Mouse (Mus musculus): Measurements from ENCODE around the gene Nbas. TPM values are rescaled to one million over a fixed set of nuclear protein-coding genes. Genes with fewer than 3 reads are reported as not detected.
A peak's percentile ranks its signal among the peaks of the same experiment; 100 is the strongest.

The Nbas gene
- polyA plus RNA-seq, 1 experiment from 2014 or later = 2.6 TPM

DNA sequence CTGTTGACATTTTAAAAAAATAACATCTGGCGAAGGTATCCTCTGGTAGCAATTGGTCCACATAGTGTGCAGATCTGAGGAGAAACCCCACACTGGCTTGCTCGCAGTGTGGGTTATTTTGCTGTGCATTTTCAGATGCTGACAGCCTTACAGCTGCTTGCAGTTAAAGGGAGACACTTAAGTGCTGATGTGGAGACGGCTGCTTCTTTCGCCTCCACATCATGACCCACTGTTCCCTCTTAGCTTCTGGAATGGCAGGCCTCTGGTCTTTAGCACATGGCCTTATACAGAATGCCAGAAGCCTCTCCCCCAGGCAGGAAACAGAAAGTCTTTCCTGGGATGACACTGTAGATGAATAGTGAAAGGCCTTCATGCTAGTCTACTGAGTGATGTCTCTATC lies 306.2 kb downstream of the Nbas start:
- DNase-seq = no peak
- Histone ChIP-seq H3K27me3 (ENCODE audit: insufficient read depth, low read length) (no peaks in the 10 kb centered on the region), H3K9me3 (ENCODE audit: low read length) (no peaks in the 10 kb centered on the region), H3K27ac (ENCODE audit: low read depth) (no peak overlapping the region), H3K4me2 (ENCODE audit: low read depth, low read length) (no peak overlapping the region), H3K36me3 (replicated peaks; ENCODE audit: insufficient read depth, low read length) (no peaks in the 10 kb centered on the region), H3K4me1 (ENCODE audit: insufficient read depth) (0 out of 2 replicates have a peak, but pooled peaks cover 4% of the 10 kb centered on the region), H3K9ac (replicated peaks) (no peak overlapping the region), H3K4me3 (ENCODE audit: low read depth, low read length) (no peak overlapping the region)
- WGBS (ENCODE audit: insufficient replicate concordance) = 83% methylated on average over 4 of the region's 4 CpGs
- no peak for ATAC-seq
- TF ChIP-seq EP300 (IDR thresholded peaks at IDR 0.05; ENCODE audit: low read depth) (no peak), CTCF (IDR thresholded peaks at IDR 0.05; ENCODE audit: low read depth) (no peak)

DNA sequence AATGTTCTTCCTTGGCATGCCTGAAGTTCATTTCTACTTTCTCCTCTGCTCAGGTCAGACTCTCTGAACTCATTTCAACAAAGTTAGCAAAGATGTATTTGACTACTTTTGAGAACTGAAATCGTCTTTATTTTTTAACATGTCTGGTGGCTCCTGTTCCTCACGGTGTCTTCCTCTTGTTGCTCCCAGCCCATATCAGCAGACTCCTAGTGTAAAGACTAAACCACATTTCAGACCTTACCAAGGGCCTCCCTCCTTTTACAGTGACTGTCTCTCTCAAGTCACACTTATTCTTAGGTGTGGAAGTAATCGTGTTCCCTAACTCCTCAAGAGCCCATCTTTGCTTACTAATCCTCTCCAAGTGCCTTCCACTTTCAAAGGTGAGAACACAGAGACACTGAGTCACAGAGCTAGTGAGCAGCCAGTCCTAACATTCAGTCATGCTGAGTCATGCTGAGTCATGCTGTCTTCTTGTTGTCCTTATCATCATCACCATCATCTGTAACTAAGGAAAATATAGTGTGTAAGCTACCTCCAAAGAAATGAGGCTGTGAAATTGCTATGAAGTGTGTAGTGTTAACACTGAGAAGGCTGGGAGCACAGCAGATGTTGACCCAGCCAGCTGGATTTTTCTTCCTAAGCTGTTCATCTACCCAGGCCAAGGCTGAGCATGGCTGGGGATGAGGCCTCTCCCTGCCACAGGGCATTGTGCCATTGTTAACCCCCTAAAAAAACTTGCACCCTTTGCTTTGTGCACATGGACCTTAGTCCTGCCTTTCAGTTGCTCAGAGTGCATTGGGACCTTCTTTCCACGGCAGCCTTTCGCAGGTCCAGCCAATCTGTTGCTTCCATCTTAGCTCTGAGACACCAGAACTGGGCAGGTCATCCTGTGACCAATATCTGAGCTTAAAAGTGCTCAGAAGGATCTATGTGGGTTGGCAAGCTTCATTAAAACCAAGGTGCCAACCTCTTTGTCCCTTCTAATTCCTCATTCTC lies 307.0 kb downstream of the Nbas start:
- DNase-seq = no peak
- Histone ChIP-seq H3K27me3 (ENCODE audit: insufficient read depth, low read length) (no peaks in the 10 kb centered on the region), H3K4me1 (ENCODE audit: insufficient read depth) (0 out of 2 replicates have a peak, but pooled peaks cover 4% of the 10 kb centered on the region), H3K9ac (replicated peaks) (no peak overlapping the region), H3K36me3 (replicated peaks; ENCODE audit: insufficient read depth, low read length) (no peaks in the 10 kb centered on the region), H3K4me3 (ENCODE audit: low read depth, low read length) (no peak overlapping the region), H3K4me2 (ENCODE audit: low read depth, low read length) (no peak overlapping the region), H3K27ac (ENCODE audit: low read depth) (no peak overlapping the region), H3K9me3 (ENCODE audit: low read length) (no peaks in the 10 kb centered on the region)
- ATAC-seq = no peak
- TF ChIP-seq EP300 (IDR thresholded peaks at IDR 0.05; ENCODE audit: low read depth) (no peak), CTCF (IDR thresholded peaks at IDR 0.05; ENCODE audit: low read depth) (no peak)
- 76% methylated on average over 5 of the region's 5 CpGs for WGBS (ENCODE audit: insufficient replicate concordance)

DNA sequence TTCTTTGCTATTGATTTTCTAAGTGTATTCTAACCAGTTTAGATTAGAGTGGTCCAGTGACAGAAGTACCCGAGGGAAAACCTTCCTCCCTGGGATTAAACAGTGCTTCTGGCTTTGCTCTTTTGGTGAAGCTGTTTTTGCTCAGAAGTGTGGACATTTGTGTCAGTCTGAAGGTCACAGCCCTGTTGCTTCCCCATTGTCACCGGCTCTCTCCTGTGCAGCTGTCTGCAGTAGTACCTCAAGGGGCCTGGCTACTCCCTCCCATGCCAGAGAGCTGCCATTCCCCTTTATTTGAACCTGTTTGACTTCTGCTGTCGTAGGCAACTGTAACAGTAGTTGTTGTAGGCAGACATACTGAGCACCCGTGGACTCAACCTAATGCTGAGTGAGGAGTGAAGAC lies 307.8 kb downstream of the Nbas start:
- H3K9me3 ChIP-seq (ENCODE audit: low read length) = no peaks in the 10 kb centered on the region
- H3K27ac ChIP-seq (ENCODE audit: low read depth) = no peak overlapping the region
- ATAC-seq = peak; percentile 45; the same call in 1 of the 2 replicates
- H3K4me1 ChIP-seq (ENCODE audit: insufficient read depth) = 0 out of 2 replicates have a peak, but pooled peaks cover 4% of the 10 kb centered on the region
- no peaks in the 10 kb centered on the region for H3K36me3 ChIP-seq (replicated peaks; ENCODE audit: insufficient read depth, low read length)
- TF ChIP-seq CTCF (IDR thresholded peaks at IDR 0.05; ENCODE audit: low read depth) = no peak
- no peak for TF ChIP-seq EP300 (IDR thresholded peaks at IDR 0.05; ENCODE audit: low read depth)
- no peak overlapping the region for H3K4me2 ChIP-seq (ENCODE audit: low read depth, low read length)
- H3K9ac ChIP-seq (replicated peaks) = no peak overlapping the region
- WGBS (ENCODE audit: insufficient replicate concordance) = 49% methylated on average over 4 of the region's 4 CpGs
- no peaks in the 10 kb centered on the region for H3K27me3 ChIP-seq (ENCODE audit: insufficient read depth, low read length)
- no peak overlapping the region for H3K4me3 ChIP-seq (ENCODE audit: low read depth, low read length)
- no peak for DNase-seq

DNA sequence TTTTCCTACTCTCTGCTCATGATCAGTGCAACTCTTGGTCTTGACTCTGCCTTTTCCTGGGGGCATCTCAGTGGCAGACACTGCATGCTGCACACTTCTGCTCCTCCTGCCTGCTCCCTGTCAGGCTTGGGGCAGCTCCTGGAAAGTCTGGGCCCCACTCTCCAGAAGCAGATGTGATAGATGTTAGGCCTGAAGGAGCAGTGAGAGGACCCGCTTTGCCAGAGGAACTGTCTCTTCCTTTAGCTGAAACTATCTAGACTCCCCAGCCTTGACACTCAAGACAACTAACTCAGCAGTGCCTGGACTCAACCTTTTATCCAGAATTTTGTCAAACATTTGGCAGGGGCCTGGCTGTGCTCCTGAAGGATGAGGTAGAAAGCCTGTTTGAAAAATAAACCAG lies 311.9 kb downstream of the Nbas start:
- Histone ChIP-seq H3K4me1 (ENCODE audit: insufficient read depth) (0 out of 2 replicates have a peak, but pooled peaks cover 4% of the 10 kb centered on the region), H3K27me3 (ENCODE audit: insufficient read depth, low read length) (no peaks in the 10 kb centered on the region), H3K36me3 (replicated peaks; ENCODE audit: insufficient read depth, low read length) (no peaks in the 10 kb centered on the region), H3K4me3 (ENCODE audit: low read depth, low read length) (no peak overlapping the region), H3K9ac (replicated peaks) (no peak overlapping the region), H3K4me2 (ENCODE audit: low read depth, low read length) (no peak overlapping the region), H3K9me3 (ENCODE audit: low read length) (no peaks in the 10 kb centered on the region), H3K27ac (ENCODE audit: low read depth) (no peak overlapping the region)
- no peak for DNase-seq
- WGBS (ENCODE audit: insufficient replicate concordance) = 100% methylated on average over 1 of the region's 1 CpGs
- no peak for ATAC-seq
- TF ChIP-seq EP300 (IDR thresholded peaks at IDR 0.05; ENCODE audit: low read depth) (no peak), CTCF (IDR thresholded peaks at IDR 0.05; ENCODE audit: low read depth) (no peak)

DNA sequence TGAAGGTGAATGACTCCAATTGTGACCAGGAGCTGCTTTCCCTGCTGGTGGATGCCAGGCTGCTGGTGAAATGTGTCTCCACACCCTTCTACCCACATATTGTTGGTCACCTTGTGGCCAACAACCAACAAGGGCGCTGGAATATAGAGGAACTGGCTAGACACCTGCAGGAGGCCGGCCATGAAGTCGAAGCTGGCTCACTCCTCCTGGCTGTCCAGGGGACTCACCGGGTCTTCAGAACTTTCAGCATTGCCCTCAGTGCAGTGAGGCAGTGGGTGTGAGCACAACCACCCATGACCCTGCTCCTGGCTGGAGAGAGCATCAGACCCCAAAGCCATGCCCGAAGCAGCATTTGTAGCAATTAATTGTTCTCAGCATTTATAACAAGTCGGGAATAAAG lies 314.5 kb downstream of the Nbas start:
- Histone ChIP-seq H3K9ac (replicated peaks) (no peak overlapping the region), H3K27ac (ENCODE audit: low read depth) (no peak overlapping the region), H3K36me3 (replicated peaks; ENCODE audit: insufficient read depth, low read length) (no peaks in the 10 kb centered on the region), H3K4me1 (ENCODE audit: insufficient read depth) (no peaks in the 10 kb centered on the region), H3K4me2 (ENCODE audit: low read depth, low read length) (no peak overlapping the region), H3K4me3 (ENCODE audit: low read depth, low read length) (no peak overlapping the region), H3K27me3 (ENCODE audit: insufficient read depth, low read length) (no peaks in the 10 kb centered on the region), H3K9me3 (ENCODE audit: low read length) (no peaks in the 10 kb centered on the region)
- 81% methylated on average over 6 of the region's 6 CpGs for WGBS (ENCODE audit: insufficient replicate concordance)
- TF ChIP-seq CTCF (IDR thresholded peaks at IDR 0.05; ENCODE audit: low read depth) = no peak
- TF ChIP-seq EP300 (IDR thresholded peaks at IDR 0.05; ENCODE audit: low read depth) = no peak
- no peak for ATAC-seq
- DNase-seq = no peak

DNA sequence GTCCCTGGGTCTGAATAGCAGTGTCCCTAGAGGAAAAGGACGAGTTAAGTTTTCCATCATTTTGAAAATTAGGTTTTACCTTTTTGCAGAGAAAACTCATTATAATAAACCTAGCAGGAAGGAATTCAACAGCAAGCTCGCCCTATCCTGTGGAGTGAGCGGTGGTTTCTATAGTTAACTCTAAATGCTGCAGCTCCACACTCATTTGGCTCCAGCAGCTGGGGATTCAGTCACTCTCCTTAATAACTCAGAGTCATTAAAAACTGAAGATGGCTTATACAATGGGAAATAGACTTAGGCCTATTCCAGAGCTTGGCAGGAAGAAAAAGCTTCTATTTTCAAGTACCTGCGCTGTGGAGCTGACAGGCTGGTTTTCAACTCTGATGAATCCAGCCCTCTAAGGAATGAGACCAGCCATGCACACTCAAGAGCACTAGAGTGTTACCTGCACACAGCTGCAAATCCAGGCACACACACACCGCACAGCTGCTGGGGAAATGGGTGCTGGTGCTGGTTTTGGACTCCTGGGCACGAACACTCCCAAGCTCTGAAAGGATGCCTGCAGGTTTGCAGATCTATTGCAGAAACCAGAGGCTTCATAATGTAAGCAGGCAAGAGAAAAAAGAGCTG lies 316.7 kb downstream of the Nbas start:
- Histone ChIP-seq H3K9ac (replicated peaks) (no peak overlapping the region), H3K4me2 (ENCODE audit: low read depth, low read length) (no peak overlapping the region), H3K27ac (ENCODE audit: low read depth) (no peak overlapping the region), H3K27me3 (ENCODE audit: insufficient read depth, low read length) (no peaks in the 10 kb centered on the region), H3K36me3 (replicated peaks; ENCODE audit: insufficient read depth, low read length) (no peaks in the 10 kb centered on the region), H3K4me3 (ENCODE audit: low read depth, low read length) (no peak overlapping the region), H3K4me1 (ENCODE audit: insufficient read depth) (no peaks in the 10 kb centered on the region), H3K9me3 (ENCODE audit: low read length) (no peaks in the 10 kb centered on the region)
- DNase-seq (no peak), ATAC-seq (no peak)
- TF ChIP-seq EP300 (IDR thresholded peaks at IDR 0.05; ENCODE audit: low read depth) (no peak), CTCF (IDR thresholded peaks at IDR 0.05; ENCODE audit: low read depth) (no peak)
- 82% methylated on average over 6 of the region's 6 CpGs for WGBS (ENCODE audit: insufficient replicate concordance)

All from liver, postnatal 0 days (tissue).